Mouse (Mus musculus): ENCODE measurements around the gene Tbcb.

DNA sequence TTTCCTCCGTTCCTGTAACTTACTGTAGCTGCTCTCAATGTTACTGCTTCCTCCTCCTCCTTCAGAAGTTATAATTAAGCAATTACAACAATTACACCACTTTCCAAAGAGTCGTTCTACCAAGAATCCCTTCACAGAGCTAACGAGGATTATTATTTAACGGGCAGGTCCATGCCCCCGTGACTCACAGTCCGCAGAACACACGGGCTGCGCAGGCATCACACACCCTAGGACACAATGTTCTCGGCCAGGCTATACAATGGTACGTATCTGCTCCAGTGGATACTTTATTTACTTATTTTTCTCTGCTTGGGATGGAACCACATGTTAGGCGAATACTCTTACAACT is 12.1 kb downstream of the Tbcb start:
- TF ChIP-seq POLR2A (IDR thresholded peaks at IDR 0.05; ENCODE audit: insufficient read depth, low read depth, low read length) = no peak
- no peak for TF ChIP-seq CTCF (IDR thresholded peaks at IDR 0.05)
- TF ChIP-seq EP300 (IDR thresholded peaks at IDR 0.05; ENCODE audit: insufficient read depth, low read depth, low read length) = no peak
